Mouse (Mus musculus): Measurements from ENCODE around the gene Prpf39.

GRCm38 (mm10) chr12:65037546-65037937, 1.4 kb downstream of the Prpf39 start:
- TF ChIP-seq CTCF (IDR thresholded peaks at IDR 0.05; ENCODE audit: control insufficient read depth, insufficient read depth, insufficient replicate concordance, low read depth, low read length), result no peak
- TF ChIP-seq POLR2A (IDR thresholded peaks at IDR 0.05; ENCODE audit: control insufficient read depth, low read depth, low read length), result no peak

Measured in testis, adult 2 months (tissue).